Mouse (Mus musculus) spleen, adult 2 months (tissue): ENCODE data around the gene A530084C06Rik.

Experiments used
- CTCF ChIP-seq: fragments of 200-500 bp; IDR thresholded peaks from 2 replicates; pipeline ENCODE4 v1.5.1; 2011; ENCODE audit warnings: mild to moderate bottlenecking, inconsistent platforms; ENCODE audit not compliant: insufficient read depth, insufficient read length, insufficient replicate concordance; ENCODE audit errors: extremely low read depth
- POLR2A ChIP-seq: fragments of 200-500 bp; IDR thresholded peaks from 2 replicates; pipeline ENCODE4 v1.6.1; 2011; ENCODE audit warnings: low read depth, low read length, inconsistent platforms

DNA sequence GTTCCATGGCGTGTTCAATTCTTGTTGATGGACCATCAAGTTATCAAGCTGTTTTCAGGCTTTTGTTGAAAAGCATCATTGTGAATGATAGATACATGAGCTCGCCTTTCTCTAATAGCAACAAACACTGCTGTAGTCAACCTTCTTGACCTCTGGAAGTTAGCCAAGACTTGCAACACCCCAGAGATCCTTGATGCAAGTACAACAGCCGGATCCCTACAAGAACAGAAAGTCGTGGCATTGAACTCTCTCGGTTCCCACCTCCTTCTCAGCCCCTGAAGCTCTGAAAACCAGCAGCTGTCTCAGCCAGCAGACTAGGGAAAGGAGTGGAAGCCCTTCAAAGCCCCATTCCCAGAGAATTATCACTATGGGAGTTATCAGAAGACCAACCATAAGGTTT is 28.2 kb upstream of the A530084C06Rik start:
- no peak for TF ChIP-seq CTCF
- no peak for TF ChIP-seq POLR2A
